Mouse (Mus musculus) kidney, postnatal 0 days (tissue): ENCODE results near the gene Gpr37l1. TPM values are rescaled to one million over a fixed set of nuclear protein-coding genes. Genes with fewer than 3 reads are reported as not detected.

Source experiments
- ATAC-seq: fragments of 200-750 bp; cut with Nextera tagmentation; replicated peaks from 2 replicates; pipeline ENCODE4 v1.8.0; 2017; ENCODE audit warnings: low read depth, moderate number of reproducible peaks, moderate TSS enrichment, moderate library complexity; ENCODE audit not compliant: low FRiP score
- DNase-seq: peaks from one replicate; pipeline ENCODE4 v3.0.0-alpha.2; 2016; ENCODE audit warnings: low spot score
- H3K27ac ChIP-seq: fragments of 300-500 bp; sonication (generic); 2 replicates; pipeline ENCODE4 v1.5.1; 2014; ENCODE audit warnings: mild to moderate bottlenecking
- H3K27me3 ChIP-seq: fragments of 300-500 bp; sonication (generic); 2 replicates; pipeline ENCODE4 v1.6.1; 2014; ENCODE audit warnings: low read length, mixed read lengths; ENCODE audit not compliant: insufficient read depth
- H3K36me3 ChIP-seq: fragments of 300-500 bp; sonication (generic); 2 replicates; pipeline ENCODE4 v1.6.1; 2014; ENCODE audit warnings: low read length, mixed read lengths; ENCODE audit not compliant: insufficient read depth
- H3K4me1 ChIP-seq: fragments of 300-500 bp; sonication (generic); replicated peaks from 2 replicates; pipeline ENCODE4 v1.6.1; 2014; ENCODE audit warnings: antibody characterized with exemption, low read length, mixed read lengths; ENCODE audit not compliant: insufficient read depth
- H3K4me2 ChIP-seq: fragments of 300-500 bp; sonication (generic); 2 replicates; pipeline ENCODE4 v1.6.1; 2014; ENCODE audit warnings: mild to moderate bottlenecking, low read length, moderate library complexity, mixed read lengths
- H3K4me3 ChIP-seq: fragments of 300-500 bp; sonication (generic); replicated peaks from 2 replicates; pipeline ENCODE4 v1.5.1; 2014; ENCODE audit warnings: low read depth, low read length
- H3K9ac ChIP-seq: fragments of 300-500 bp; sonication (generic); 2 replicates; pipeline ENCODE4 v1.6.1; 2014; ENCODE audit warnings: low read depth, low read length
- H3K9me3 ChIP-seq: fragments of 300-500 bp; sonication (generic); replicated peaks from 2 replicates; pipeline ENCODE4 v1.6.1; 2016; ENCODE audit warnings: low read length, inconsistent platforms, mixed read lengths
- CTCF ChIP-seq: IDR thresholded peaks from 2 replicates; pipeline ENCODE4 v1.5.1; 2016; ENCODE audit warnings: antibody characterized with exemption, low read depth, mild to moderate bottlenecking, moderate library complexity
- WGBS: fragments of 180-500 bp; shearing (Covaris S2); extraction: QIAGEN DNeasy Blood & Tissue Kit; methylation state at CpG from one replicate; pipeline ENCODE4 v1.1.7; 2014; 5-methylcytosine and 5-hydroxymethylcytosine counted together
- polyA plus RNA-seq: library from polyadenylated mRNA; unstranded; fragments of >200 nt; fragmentation: Nextera tagmentation; extraction: Ambion mirVana; gene quantifications from 2 replicates; pipeline ENCODE4 v1.2.1, GENCODE M21; 2015

Gpr37l1 gene
- polyA plus RNA-seq, 1 experiment from 2014 or later, result not detected

GRCm38 (mm10) chr1:135175176-135175575, 7.7 kb upstream of the Gpr37l1 start:
- no peak overlapping the region for H3K27ac ChIP-seq
- no peaks in the 10 kb centered on the region for H3K27me3 ChIP-seq
- no peaks in the 10 kb centered on the region for H3K36me3 ChIP-seq
- H3K9me3 ChIP-seq, result no peaks in the 10 kb centered on the region
- H3K4me1 ChIP-seq, result no peaks in the 10 kb centered on the region
- H3K9ac ChIP-seq, result no peak overlapping the region
- no peak for DNase-seq
- no peak for TF ChIP-seq CTCF
- H3K4me3 ChIP-seq, result no peak overlapping the region
- H3K4me2 ChIP-seq, result no peak overlapping the region
- no peak for ATAC-seq
- WGBS, result 73% methylated on average over 3 of the region's 3 CpGs

GRCm38 (mm10) chr1:135173311-135173710, 5.8 kb upstream of the Gpr37l1 start:
- Histone ChIP-seq H3K27ac (no peak overlapping the region), H3K9ac (no peak overlapping the region), H3K9me3 (no peaks in the 10 kb centered on the region), H3K36me3 (no peaks in the 10 kb centered on the region), H3K4me2 (no peak overlapping the region), H3K27me3 (no peaks in the 10 kb centered on the region), H3K4me1 (no peaks in the 10 kb centered on the region), H3K4me3 (no peak overlapping the region)
- 92% methylated on average over 6 of the region's 6 CpGs for WGBS
- DNase-seq (no peak), ATAC-seq (no peak)
- TF ChIP-seq CTCF, result no peak

- Histone ChIP-seq H3K4me1 (no peaks in the 10 kb centered on the region), H3K27ac (no peak overlapping the region), H3K36me3 (no peaks in the 10 kb centered on the region), H3K27me3 (no peaks in the 10 kb centered on the region), H3K9ac (no peak overlapping the region), H3K4me3 (no peak overlapping the region), H3K9me3 (no peaks in the 10 kb centered on the region), H3K4me2 (no peak overlapping the region)
- WGBS, result 49% methylated on average over 6 of the region's 6 CpGs
- peak; percentile 60 for ATAC-seq
- TF ChIP-seq CTCF, result peak; percentile 90
- DNase-seq, result peak; percentile 94
Observed at GRCm38 (mm10) chr1:135171984-135172383, 4.5 kb upstream of the Gpr37l1 start.

GRCm38 (mm10) chr1:135171202-135171601, 3.7 kb upstream of the Gpr37l1 start:
- no peak for ATAC-seq
- Histone ChIP-seq H3K9me3 (no peaks in the 10 kb centered on the region), H3K36me3 (no peaks in the 10 kb centered on the region), H3K4me1 (no peaks in the 10 kb centered on the region), H3K27ac (no peak overlapping the region), H3K27me3 (no peaks in the 10 kb centered on the region), H3K9ac (no peak overlapping the region), H3K4me2 (no peak overlapping the region), H3K4me3 (no peak overlapping the region)
- no peak for DNase-seq
- 84% methylated on average over 7 of the region's 7 CpGs for WGBS
- peak; percentile 49 for TF ChIP-seq CTCF

- H3K27me3 ChIP-seq, result no peaks in the 10 kb centered on the region
- no peak for TF ChIP-seq CTCF
- no peak for DNase-seq
- H3K4me3 ChIP-seq, result no peak overlapping the region
- H3K9ac ChIP-seq, result no peak overlapping the region
- WGBS, result 56% methylated on average over 10 of the region's 10 CpGs
- H3K4me2 ChIP-seq, result no peak overlapping the region
- no peak for ATAC-seq
- H3K27ac ChIP-seq, result no peak overlapping the region
- no peaks in the 10 kb centered on the region for H3K9me3 ChIP-seq
- H3K36me3 ChIP-seq, result no peaks in the 10 kb centered on the region
- H3K4me1 ChIP-seq, result no peaks in the 10 kb centered on the region
Observed at GRCm38 (mm10) chr1:135170299-135170698, 2.8 kb upstream of the Gpr37l1 start.

GRCm38 (mm10) chr1:135169556-135170224, 2.2 kb upstream of the Gpr37l1 start:
- H3K36me3 ChIP-seq, result no peaks in the 10 kb centered on the region
- H3K4me2 ChIP-seq, result no peak overlapping the region
- 44% methylated on average over 12 of the region's 12 CpGs for WGBS
- ATAC-seq (no peak), DNase-seq (peak; percentile 29)
- H3K9ac ChIP-seq, result no peak overlapping the region
- H3K27ac ChIP-seq, result no peak overlapping the region
- no peaks in the 10 kb centered on the region for H3K9me3 ChIP-seq
- no peak for TF ChIP-seq CTCF
- no peak overlapping the region for H3K4me3 ChIP-seq
- H3K4me1 ChIP-seq, result no peaks in the 10 kb centered on the region
- no peaks in the 10 kb centered on the region for H3K27me3 ChIP-seq
